Mouse (Mus musculus): ENCODE measurements at regions not wholly inside any gene's neighbourhood (a gene's known extent, or its start where the extent isn't known, plus 50 kb on each side); places are given as distances from the start of the nearest gene placed in this dataset.
"Not testable (repeated sequence)": the region's sequence is repeated elsewhere in the genome, so short reads cannot be mapped to it uniquely, and the experiment has no call there.

GRCm38 (mm10) chr3:31508471-31508870 is 198.3 kb upstream of the Slc7a14 start:
- no peak for DNase-seq (ENCODE audit: extremely low read depth, low read depth)

- no peak for DNase-seq (ENCODE audit: extremely low read depth, low read depth)
Observed at GRCm38 (mm10) chr3:31499201-31499968, 189.2 kb upstream of the Slc7a14 start.

GRCm38 (mm10) chr3:31495287-31495686 is 185.1 kb upstream of the Slc7a14 start:
- no peak for DNase-seq (ENCODE audit: extremely low read depth, low read depth)

GRCm38 (mm10) chr3:31494706-31495105 is 184.5 kb upstream of the Slc7a14 start:
- no peak for DNase-seq (ENCODE audit: extremely low read depth, low read depth)

GRCm38 (mm10) chr3:31491736-31492135 is 181.6 kb upstream of the Slc7a14 start:
- not testable (repeated sequence) for DNase-seq (ENCODE audit: extremely low read depth, low read depth)

- no peak for DNase-seq (ENCODE audit: extremely low read depth, low read depth)
Observed at GRCm38 (mm10) chr3:31487596-31487995, 177.4 kb upstream of the Slc7a14 start.

GRCm38 (mm10) chr3:31481964-31482363 is 171.8 kb upstream of the Slc7a14 start:
- DNase-seq (ENCODE audit: extremely low read depth, low read depth), result no peak

GRCm38 (mm10) chr3:31467882-31468281 is 157.7 kb upstream of the Slc7a14 start:
- no peak for DNase-seq (ENCODE audit: extremely low read depth, low read depth)

GRCm38 (mm10) chr3:31464260-31464659 is 154.1 kb upstream of the Slc7a14 start:
- no peak for DNase-seq (ENCODE audit: extremely low read depth, low read depth)

- DNase-seq (ENCODE audit: extremely low read depth, low read depth), result no peak
Observed at GRCm38 (mm10) chr3:31459456-31459855, 149.3 kb upstream of the Slc7a14 start.

GRCm38 (mm10) chr3:31457938-31458337 is 147.8 kb upstream of the Slc7a14 start:
- DNase-seq (ENCODE audit: extremely low read depth, low read depth), result no peak

- no peak for DNase-seq (ENCODE audit: extremely low read depth, low read depth)
Observed at GRCm38 (mm10) chr3:31455031-31455430, 144.9 kb upstream of the Slc7a14 start.

- no peak for DNase-seq (ENCODE audit: extremely low read depth, low read depth)
Observed at GRCm38 (mm10) chr3:31444861-31445260, 134.7 kb upstream of the Slc7a14 start.

GRCm38 (mm10) chr3:31444311-31444710 is 134.1 kb upstream of the Slc7a14 start:
- DNase-seq (ENCODE audit: extremely low read depth, low read depth), result no peak

- no peak for DNase-seq (ENCODE audit: extremely low read depth, low read depth)
Observed at GRCm38 (mm10) chr3:31443894-31444293, 133.7 kb upstream of the Slc7a14 start.

- DNase-seq (ENCODE audit: extremely low read depth, low read depth), result no peak
Observed at GRCm38 (mm10) chr3:31440282-31440681, 130.1 kb upstream of the Slc7a14 start.

- DNase-seq (ENCODE audit: extremely low read depth, low read depth), result peak; percentile 34
Observed at GRCm38 (mm10) chr3:31437970-31438369, 127.8 kb upstream of the Slc7a14 start.

GRCm38 (mm10) chr3:31435204-31435963 is 125.2 kb upstream of the Slc7a14 start:
- peak; percentile 57 for DNase-seq (ENCODE audit: extremely low read depth, low read depth)

- no peak for DNase-seq (ENCODE audit: extremely low read depth, low read depth)
Observed at GRCm38 (mm10) chr3:31433201-31433600, 123.0 kb upstream of the Slc7a14 start.

GRCm38 (mm10) chr3:31423517-31423916 is 113.3 kb upstream of the Slc7a14 start:
- DNase-seq (ENCODE audit: extremely low read depth, low read depth), result no peak

- no peak for DNase-seq (ENCODE audit: extremely low read depth, low read depth)
Observed at GRCm38 (mm10) chr3:31408802-31409201, 98.6 kb upstream of the Slc7a14 start.

- DNase-seq (ENCODE audit: extremely low read depth, low read depth), result no peak
Observed at GRCm38 (mm10) chr3:31405880-31406279, 95.7 kb upstream of the Slc7a14 start.

GRCm38 (mm10) chr3:31399136-31399535 is 89.0 kb upstream of the Slc7a14 start:
- no peak for DNase-seq (ENCODE audit: extremely low read depth, low read depth)

Measured in MEL-GATA-1-ER (cell line).